Mouse (Mus musculus) limb, embryonic 13.5 days (tissue): ENCODE data around the gene Kncn. TPM values are rescaled to one million over a fixed set of nuclear protein-coding genes. Genes with fewer than 3 reads are reported as not detected.
A peak's percentile ranks its signal among the peaks of the same experiment; 100 is the strongest.

Experiments used
- ATAC-seq: fragments of 200-750 bp; cut with Nextera tagmentation; 2 replicates; pipeline ENCODE4 v1.8.0; 2017; ENCODE audit warnings: low read depth, moderate number of reproducible peaks, moderate TSS enrichment; ENCODE audit not compliant: low FRiP score
- H3K27ac ChIP-seq: fragments of 300-500 bp; sonication (generic); 2 replicates; pipeline ENCODE4 v1.5.1; 2015; ENCODE audit warnings: inconsistent platforms, mild to moderate bottlenecking, moderate library complexity
- H3K27me3 ChIP-seq: fragments of 300-500 bp; sonication (generic); 2 replicates; pipeline ENCODE4 v1.6.1; 2015; ENCODE audit warnings: mild to moderate bottlenecking, inconsistent platforms
- H3K36me3 ChIP-seq: fragments of 300-500 bp; sonication (generic); 2 replicates; pipeline ENCODE4 v1.6.1; 2015; ENCODE audit warnings: inconsistent platforms, mild to moderate bottlenecking, moderate library complexity
- H3K4me1 ChIP-seq: fragments of 300-500 bp; sonication (generic); 2 replicates; pipeline ENCODE4 v1.6.1; 2015; ENCODE audit warnings: inconsistent platforms
- H3K4me2 ChIP-seq: fragments of 300-500 bp; sonication (generic); replicated peaks from 2 replicates; pipeline ENCODE4 v1.6.1; 2015; ENCODE audit warnings: inconsistent platforms, mild to moderate bottlenecking, moderate library complexity
- H3K4me3 ChIP-seq: fragments of 300-500 bp; sonication (generic); 2 replicates; pipeline ENCODE4 v1.5.1; 2015; ENCODE audit warnings: moderate library complexity, mild to moderate bottlenecking, inconsistent platforms
- H3K9ac ChIP-seq: fragments of 300-500 bp; sonication (generic); 2 replicates; pipeline ENCODE4 v1.6.1; 2015; ENCODE audit warnings: mild to moderate bottlenecking, inconsistent platforms
- H3K9me3 ChIP-seq: fragments of 300-500 bp; sonication (generic); 2 replicates; pipeline ENCODE4 v1.6.1; 2016; ENCODE audit warnings: inconsistent platforms
- WGBS: fragments of 180-500 bp; shearing (Covaris S2); methylation state at CpG from one replicate; pipeline ENCODE4 v1.1.7; 2015; 5-methylcytosine and 5-hydroxymethylcytosine counted together
- polyA plus RNA-seq: library from polyadenylated mRNA; unstranded; fragments of >200 nt; fragmentation: Nextera tagmentation; extraction: Ambion mirVana; gene quantifications from 2 replicates; pipeline ENCODE4 v1.2.1, GENCODE M21; 2015

The Kncn gene
- polyA plus RNA-seq, 1 experiment from 2014 or later, result not detected

DNA sequence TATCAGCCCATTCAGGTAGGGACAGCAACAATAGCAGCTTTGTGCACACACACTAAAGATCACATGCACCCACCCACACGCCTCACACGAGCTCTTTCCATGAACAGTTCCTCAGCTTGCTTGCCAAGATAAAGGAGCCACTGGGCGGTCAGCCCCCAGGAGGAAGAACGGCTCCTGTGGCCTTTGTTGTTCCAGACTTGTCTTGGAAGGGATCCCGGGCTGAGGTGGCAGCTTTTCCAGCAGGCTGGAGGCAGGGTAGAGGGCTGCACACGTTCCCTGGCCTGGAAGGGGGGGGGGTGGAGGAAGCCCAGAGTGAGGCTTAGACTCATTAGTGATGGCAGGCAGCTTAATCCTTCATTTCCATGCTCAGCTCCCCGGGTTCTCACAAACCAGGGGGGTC, 24.4 kb downstream of the Kncn start:
- no peak overlapping the region for H3K27ac ChIP-seq
- H3K4me3 ChIP-seq, result no peak overlapping the region
- H3K4me1 ChIP-seq, result peaks cover 26% of the 10 kb centered on the region
- peak; percentile 62 for ATAC-seq
- WGBS, result 25% methylated on average over 7 of the region's 7 CpGs
- H3K4me2 ChIP-seq, result no peak overlapping the region
- no peaks in the 10 kb centered on the region; the same call in 1 of the 2 replicates for H3K9me3 ChIP-seq
- peaks cover 58% of the 10 kb centered on the region for H3K27me3 ChIP-seq
- no peak overlapping the region for H3K9ac ChIP-seq
- no peaks in the 10 kb centered on the region for H3K36me3 ChIP-seq

DNA sequence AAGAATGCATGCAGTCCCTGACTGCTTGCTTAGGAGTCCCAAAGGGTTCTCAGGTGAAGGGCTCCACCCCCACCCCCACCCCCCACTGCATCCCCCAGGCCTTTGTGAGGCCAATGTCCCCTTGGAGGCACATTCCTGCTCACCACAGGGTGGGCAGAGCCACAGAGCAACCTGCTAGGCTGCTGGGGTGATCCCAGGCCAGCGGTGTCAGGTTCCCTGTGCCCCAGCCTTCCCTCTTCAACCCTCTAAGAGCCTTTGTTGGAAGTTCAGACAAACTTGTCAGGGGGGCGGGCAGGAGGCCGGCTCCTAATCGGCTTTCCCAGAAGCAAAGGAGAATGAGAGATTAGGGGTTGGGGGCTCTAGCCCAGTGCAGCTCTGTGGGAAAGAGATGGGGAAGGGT, 27.4 kb downstream of the Kncn start:
- H3K4me1 ChIP-seq, result peaks cover 18% of the 10 kb centered on the region
- no peak overlapping the region for H3K4me2 ChIP-seq
- H3K27me3 ChIP-seq, result peaks cover 50% of the 10 kb centered on the region
- 8% methylated on average over 4 of the region's 4 CpGs for WGBS
- no peak overlapping the region for H3K4me3 ChIP-seq
- no peaks in the 10 kb centered on the region; the same call in 1 of the 2 replicates for H3K9me3 ChIP-seq
- no peak overlapping the region for H3K27ac ChIP-seq
- no peaks in the 10 kb centered on the region for H3K36me3 ChIP-seq
- no peak overlapping the region for H3K9ac ChIP-seq
- ATAC-seq, result no peak

DNA sequence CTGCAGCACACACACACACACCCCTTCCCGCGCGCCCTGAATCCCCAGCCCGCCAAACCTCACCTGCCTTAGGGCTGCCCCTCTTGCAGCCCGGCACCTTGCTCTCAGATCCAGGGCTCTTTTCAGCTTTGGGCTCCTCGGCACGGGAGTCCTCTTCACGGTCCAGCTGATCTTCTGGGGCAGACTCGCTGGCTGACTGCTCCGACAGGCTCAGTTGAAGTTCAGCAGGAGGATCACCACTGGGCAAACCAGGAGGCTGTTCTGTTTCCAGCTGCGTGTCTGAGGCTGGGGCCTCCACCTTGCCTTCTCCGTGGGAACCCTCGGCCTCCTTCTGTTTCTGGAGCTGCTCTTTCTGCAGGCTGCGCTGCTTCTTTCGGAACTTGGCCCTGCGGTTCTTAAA, 35.7 kb downstream of the Kncn start:
- no peak for ATAC-seq
- Histone ChIP-seq H3K4me1 (peaks cover 5% of the 10 kb centered on the region; the same call in 1 of the 2 replicates), H3K36me3 (no peaks in the 10 kb centered on the region), H3K9ac (no peak overlapping the region), H3K27ac (no peak overlapping the region), H3K27me3 (peaks cover 93% of the 10 kb centered on the region), H3K9me3 (no peaks in the 10 kb centered on the region), H3K4me3 (no peak overlapping the region), H3K4me2 (no peak overlapping the region)
- 79% methylated on average over 16 of the region's 16 CpGs for WGBS

DNA sequence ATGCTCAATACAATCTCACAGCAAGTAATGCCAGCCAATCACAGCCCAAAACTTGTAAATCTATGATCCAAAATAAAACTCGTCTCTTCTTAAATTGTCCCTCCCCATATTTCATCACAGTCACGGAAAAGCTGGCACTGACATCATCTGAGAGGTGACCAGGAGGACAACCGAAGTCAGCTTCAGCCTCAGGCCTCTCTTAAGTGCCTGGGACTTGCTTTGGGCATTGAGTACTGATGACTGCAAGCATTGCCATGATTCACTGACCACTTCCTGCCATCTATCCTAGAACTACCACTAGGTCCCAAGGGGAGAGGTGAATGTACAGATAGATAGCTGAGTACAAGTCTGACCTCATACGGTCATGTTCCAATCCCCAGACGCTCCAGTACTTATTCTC, 38.5 kb downstream of the Kncn start:
- 86% methylated on average over 5 of the region's 5 CpGs for WGBS
- peaks cover 91% of the 10 kb centered on the region for H3K27me3 ChIP-seq
- ATAC-seq, result no peak

DNA sequence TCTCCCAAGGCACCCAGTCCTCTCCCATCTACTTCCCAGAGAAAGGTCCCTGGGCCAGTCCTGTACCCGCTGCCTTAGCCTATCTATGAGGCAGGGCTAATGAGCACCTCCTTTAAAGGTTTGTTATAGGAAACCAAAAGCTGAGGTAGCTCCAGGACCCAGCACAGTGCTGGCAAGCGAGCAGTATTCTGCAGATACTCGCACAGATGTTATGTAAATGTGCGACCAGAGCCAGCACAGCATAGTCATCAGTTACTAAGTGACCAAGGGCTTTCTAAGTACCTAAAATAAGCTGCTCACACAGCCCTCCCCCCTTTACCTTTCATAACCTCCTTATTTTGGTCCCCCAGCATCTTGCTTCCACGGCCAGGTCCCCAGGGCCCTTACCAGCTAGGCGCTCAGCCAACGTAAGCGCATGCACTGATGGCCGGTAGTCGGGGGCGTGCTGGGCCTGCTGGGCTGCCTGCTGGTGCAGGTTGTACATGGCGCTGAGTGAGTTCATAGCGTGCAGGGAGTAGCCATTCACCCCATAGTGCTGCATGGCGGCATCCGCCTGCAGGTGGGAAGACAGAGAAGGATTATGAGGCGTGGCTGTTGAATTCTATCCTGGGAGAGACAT, 39.2 kb downstream of the Kncn start:
- no peak overlapping the region for H3K27ac ChIP-seq
- no peak overlapping the region for H3K4me2 ChIP-seq
- no peaks in the 10 kb centered on the region for H3K9me3 ChIP-seq
- no peak overlapping the region for H3K9ac ChIP-seq
- H3K4me1 ChIP-seq, result no peaks in the 10 kb centered on the region
- WGBS, result 78% methylated on average over 16 of the region's 16 CpGs
- ATAC-seq, result no peak; the same call in 1 of the 2 replicates
- no peaks in the 10 kb centered on the region for H3K36me3 ChIP-seq
- no peak overlapping the region for H3K4me3 ChIP-seq
- peaks cover 91% of the 10 kb centered on the region for H3K27me3 ChIP-seq

More for the DNA sequence above, 38.5 kb downstream of the Kncn start:
- H3K4me3 ChIP-seq, result no peak overlapping the region
- H3K9ac ChIP-seq, result no peak overlapping the region
- no peaks in the 10 kb centered on the region for H3K36me3 ChIP-seq
- H3K9me3 ChIP-seq, result no peaks in the 10 kb centered on the region
- no peak overlapping the region for H3K4me2 ChIP-seq
- H3K27ac ChIP-seq, result no peak overlapping the region
- peaks cover 5% of the 10 kb centered on the region; the same call in 1 of the 2 replicates for H3K4me1 ChIP-seq

DNA sequence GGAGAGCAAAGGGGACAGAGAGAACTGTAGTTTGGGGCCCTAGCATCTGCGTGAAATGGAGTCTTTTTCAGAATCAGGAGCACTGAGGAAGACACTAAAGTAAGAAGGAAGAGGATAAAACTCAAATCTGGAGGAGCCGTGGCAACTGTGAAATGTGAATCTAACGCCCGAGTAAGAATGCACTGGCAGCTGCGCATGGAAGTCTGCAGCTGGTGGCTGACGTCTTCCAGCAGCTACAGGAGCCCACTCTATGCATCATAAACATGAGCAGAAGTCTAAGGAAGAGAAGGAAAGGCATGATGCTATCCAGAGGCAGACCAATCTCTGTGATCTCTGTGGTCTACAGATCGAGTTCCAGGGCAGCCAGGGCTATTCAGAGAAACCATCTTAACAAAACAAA, 43.4 kb downstream of the Kncn start:
- no peaks in the 10 kb centered on the region for H3K36me3 ChIP-seq
- H3K4me3 ChIP-seq, result no peak overlapping the region
- no peak for ATAC-seq
- H3K27ac ChIP-seq, result no peak overlapping the region
- H3K4me1 ChIP-seq, result 0 out of 2 replicates have a peak, but pooled peaks cover 3% of the 10 kb centered on the region
- no peak overlapping the region for H3K9ac ChIP-seq
- H3K27me3 ChIP-seq, result peaks cover 96% of the 10 kb centered on the region
- no peaks in the 10 kb centered on the region for H3K9me3 ChIP-seq
- no peak overlapping the region for H3K4me2 ChIP-seq
- WGBS, result 39% methylated on average over 7 of the region's 7 CpGs

DNA sequence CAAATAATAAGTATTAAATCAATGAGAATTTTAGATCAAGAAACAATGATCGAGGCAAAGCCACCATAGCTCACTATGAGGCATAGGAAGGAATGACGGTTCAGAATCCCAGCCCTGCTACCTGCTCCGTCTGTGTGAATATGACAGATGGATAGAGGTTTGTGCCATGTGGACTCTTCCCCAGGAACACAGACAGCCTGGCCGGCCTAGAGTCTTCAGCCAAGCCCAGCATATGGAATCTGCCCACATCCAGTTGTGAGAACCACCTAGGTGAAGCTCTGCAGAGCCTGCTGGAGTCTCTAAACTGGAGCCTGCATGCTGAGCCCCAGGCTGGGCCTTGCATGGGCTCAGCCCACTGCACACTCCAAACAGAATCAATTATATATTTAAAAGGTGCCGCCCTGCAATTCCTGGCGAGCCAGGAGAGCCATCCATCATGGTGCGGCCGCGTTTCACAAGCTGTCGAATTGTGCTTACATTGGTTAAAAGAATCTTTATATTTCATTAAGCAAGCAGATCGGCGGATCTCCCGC, 47.4 kb downstream of the Kncn start:
- no peak for ATAC-seq
- 39% methylated on average over 13 of the region's 13 CpGs for WGBS
- H3K4me1 ChIP-seq, result peaks cover 18% of the 10 kb centered on the region

DNA sequence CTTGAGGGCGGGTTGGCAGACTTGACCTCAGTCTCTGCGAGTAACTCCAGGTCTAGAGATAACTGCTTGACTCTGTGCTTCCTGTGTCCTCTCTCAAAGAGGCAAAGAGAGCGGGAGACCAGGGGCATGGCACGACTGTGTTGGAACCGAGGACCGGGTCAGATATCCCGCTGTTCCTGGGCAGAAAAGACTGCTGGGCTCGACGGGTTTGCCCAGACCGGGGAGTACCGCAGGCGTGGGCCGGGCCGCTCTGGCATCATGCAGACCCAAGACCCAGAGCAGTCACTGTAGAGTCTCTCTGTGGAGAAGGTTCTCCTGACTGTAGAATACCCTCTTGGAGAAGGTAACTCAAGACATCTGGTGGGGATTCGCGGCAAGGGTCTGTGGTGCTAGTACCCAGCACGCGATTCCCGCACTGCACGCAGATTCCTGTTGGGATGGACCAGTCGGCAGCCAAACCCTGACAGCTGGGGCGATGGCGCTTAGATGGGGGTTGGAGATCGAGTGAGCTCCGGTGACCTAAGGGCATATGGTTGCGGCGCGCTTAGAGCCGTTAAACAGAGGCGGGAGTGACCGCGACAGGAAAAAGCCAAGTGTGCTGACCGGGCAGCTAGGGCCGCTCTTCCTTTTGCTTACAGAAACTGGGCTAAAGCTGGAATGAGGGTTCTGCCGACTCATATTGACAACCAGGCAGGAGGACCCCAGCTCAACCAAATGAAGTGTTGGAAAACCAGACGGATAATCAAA, 51.8 kb downstream of the Kncn start:
- Histone ChIP-seq H3K4me2 (peak overlapping the region; percentile 11; the same call in 1 of the 2 replicates), H3K36me3 (no peaks in the 10 kb centered on the region), H3K27ac (no peak overlapping the region), H3K4me3 (no peak overlapping the region; the same call in 1 of the 2 replicates), H3K9me3 (no peaks in the 10 kb centered on the region), H3K27me3 (peaks cover 100% of the 10 kb centered on the region), H3K4me1 (peaks cover 39% of the 10 kb centered on the region), H3K9ac (no peak overlapping the region; the same call in 1 of the 2 replicates)
- under 1% methylated on average over 36 of the region's 36 CpGs for WGBS
- no peak for ATAC-seq

More for the DNA sequence above, 47.4 kb downstream of the Kncn start:
- Histone ChIP-seq H3K36me3 (no peaks in the 10 kb centered on the region), H3K4me3 (no peak overlapping the region), H3K4me2 (no peak overlapping the region), H3K27ac (no peak overlapping the region), H3K9ac (no peak overlapping the region), H3K9me3 (no peaks in the 10 kb centered on the region), H3K27me3 (peaks cover 100% of the 10 kb centered on the region)

DNA sequence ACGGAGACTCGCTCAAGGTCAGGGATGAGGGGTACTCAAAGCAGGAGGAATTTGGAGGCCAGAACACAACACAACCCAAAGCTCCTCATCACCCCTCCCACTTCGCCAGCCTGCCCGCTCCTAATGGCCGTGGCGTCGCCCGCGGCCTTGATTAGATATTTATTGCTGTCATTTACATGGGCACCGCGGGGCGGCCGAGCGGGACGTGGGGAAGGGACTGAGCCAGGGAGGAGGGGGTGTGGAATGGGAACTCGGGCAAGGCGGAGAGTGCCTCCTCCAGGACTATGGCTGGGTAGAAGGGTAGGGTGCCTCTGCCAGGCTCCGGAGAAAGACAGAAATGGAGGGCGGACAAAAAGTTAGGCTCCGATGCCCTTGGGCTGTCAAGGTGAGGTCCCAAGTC, 52.4 kb downstream of the Kncn start:
- peak overlapping the region; percentile 11; the same call in 1 of the 2 replicates for H3K4me2 ChIP-seq
- H3K9me3 ChIP-seq, result no peaks in the 10 kb centered on the region
- ATAC-seq, result no peak
- H3K36me3 ChIP-seq, result no peaks in the 10 kb centered on the region
- peaks cover 100% of the 10 kb centered on the region for H3K27me3 ChIP-seq
- WGBS, result 1% methylated on average over 20 of the region's 20 CpGs
- H3K27ac ChIP-seq, result no peak overlapping the region
- peaks cover 38% of the 10 kb centered on the region for H3K4me1 ChIP-seq
- peak overlapping the region; percentile 12; the same call in 1 of the 2 replicates for H3K4me3 ChIP-seq
- no peak overlapping the region; the same call in 1 of the 2 replicates for H3K9ac ChIP-seq

DNA sequence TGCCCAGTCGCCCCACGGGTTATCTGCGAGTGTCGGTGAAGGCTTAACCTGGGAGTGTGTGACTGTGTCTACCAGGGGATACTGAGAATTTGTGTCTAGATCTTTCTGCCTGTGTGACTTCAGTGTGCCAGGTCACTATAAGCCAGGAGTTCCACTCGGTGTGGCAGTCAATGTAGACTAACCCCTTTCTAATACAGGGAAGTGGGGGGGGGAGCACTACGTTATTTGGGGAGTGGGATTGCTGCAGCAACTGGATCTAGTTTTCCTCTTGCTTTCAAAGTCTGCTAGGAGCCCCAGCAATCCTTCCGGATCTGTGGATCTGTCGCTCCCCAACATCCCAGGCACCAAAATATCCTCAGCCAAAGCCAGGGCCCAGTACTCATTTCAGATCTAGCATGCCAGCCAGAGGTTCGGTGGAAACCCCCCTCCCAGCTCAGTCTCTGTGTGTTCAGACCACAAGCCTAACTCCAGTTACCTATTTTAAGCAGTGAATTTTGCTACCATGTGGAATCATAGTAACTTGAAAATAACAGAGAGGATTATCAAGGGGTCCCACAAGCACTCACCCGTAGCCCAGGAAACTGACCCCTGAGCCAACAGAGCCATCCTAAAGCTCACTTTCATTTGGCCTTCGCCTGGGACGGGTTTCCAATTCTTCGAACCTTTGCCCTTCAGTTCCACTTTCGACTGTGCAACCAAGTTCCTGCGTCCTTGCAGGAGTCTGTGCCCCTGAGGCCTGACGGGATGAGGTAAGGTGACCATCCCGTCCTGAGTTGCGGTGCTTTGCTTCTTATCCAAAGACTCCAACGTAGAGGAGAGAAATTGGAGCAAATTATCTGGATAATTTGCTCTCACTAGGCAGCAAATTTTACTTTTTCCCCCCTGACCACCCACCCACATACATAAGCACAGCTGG, 53.1 kb downstream of the Kncn start:
- no peaks in the 10 kb centered on the region for H3K36me3 ChIP-seq
- no peaks in the 10 kb centered on the region for H3K9me3 ChIP-seq
- H3K4me1 ChIP-seq, result peaks cover 35% of the 10 kb centered on the region
- no peak for ATAC-seq
- H3K27me3 ChIP-seq, result peaks cover 100% of the 10 kb centered on the region
- H3K9ac ChIP-seq, result no peak overlapping the region
- no peak overlapping the region for H3K27ac ChIP-seq
- 5% methylated on average over 19 of the region's 19 CpGs for WGBS
- no peak overlapping the region for H3K4me3 ChIP-seq
- H3K4me2 ChIP-seq, result no peak overlapping the region

DNA sequence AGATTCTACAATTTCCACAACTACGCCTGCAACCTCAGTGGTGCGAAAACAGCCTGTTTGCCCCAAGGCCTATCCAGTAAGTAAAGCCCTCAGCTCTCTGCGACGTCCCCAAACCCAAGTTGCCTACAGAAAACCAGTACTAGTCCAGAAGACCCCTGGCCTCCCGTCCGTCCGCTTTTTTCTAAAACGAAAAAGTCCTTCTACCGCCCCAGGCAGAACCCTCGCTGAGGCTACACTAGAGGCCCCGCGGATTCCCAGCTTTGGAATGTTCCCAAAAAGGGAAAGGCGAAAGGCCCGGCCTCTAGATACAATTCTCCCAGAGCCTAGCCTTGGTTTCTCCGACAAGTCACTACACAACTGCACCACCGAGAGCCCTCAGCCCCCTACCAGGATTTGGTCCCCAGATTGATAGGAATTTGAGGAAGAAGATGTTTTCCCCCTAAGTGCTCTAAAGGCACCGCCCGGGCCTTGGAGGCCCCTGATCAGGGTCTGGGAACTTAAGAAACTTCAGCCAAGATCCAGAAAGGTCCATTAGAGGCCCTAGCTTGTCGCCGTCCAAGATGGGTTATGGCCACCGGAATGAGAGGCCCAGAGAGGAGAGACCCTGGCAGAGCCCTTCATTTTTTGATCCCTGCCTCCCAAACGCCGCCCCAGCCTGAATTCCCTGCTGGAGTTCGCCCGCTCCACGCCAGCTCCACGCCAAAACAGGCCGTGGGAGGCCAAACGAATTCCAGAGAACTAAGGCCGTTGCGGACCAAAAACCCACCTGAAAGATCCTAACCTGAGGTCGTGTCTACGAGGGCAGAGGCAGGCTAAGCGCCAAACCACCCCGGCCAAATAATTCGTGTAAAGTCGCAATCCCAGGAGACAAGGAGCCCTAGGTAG, 54.3 kb downstream of the Kncn start:
- no peak for ATAC-seq
- Histone ChIP-seq H3K9me3 (no peaks in the 10 kb centered on the region), H3K27ac (no peak overlapping the region), H3K4me3 (peak overlapping the region; percentile 45), H3K27me3 (peaks cover 100% of the 10 kb centered on the region), H3K4me2 (peak overlapping the region; percentile 68), H3K36me3 (no peaks in the 10 kb centered on the region), H3K9ac (no peak overlapping the region), H3K4me1 (peaks cover 36% of the 10 kb centered on the region)
- WGBS, result 2% methylated on average over 37 of the region's 37 CpGs
